Mouse (Mus musculus) thymus, adult 2 months (tissue): Measurements from ENCODE around the gene Irf2.

Source experiments
- CTCF ChIP-seq: fragments of 200-500 bp; IDR thresholded peaks from 2 replicates; pipeline ENCODE4 v1.5.1; 2012; ENCODE audit warnings: mild to moderate bottlenecking, control low read depth, low read length, moderate library complexity, borderline replicate concordance; ENCODE audit not compliant: control insufficient read depth, poor library complexity, insufficient read depth; ENCODE audit errors: extremely low read depth
- POLR2A ChIP-seq: fragments of 200-500 bp; IDR thresholded peaks from 2 replicates; pipeline ENCODE4 v1.6.1; 2012; ENCODE audit warnings: mild to moderate bottlenecking, low read length, control low read depth, moderate library complexity; ENCODE audit not compliant: control insufficient read depth, poor library complexity, insufficient read depth; ENCODE audit errors: extremely low read depth

DNA sequence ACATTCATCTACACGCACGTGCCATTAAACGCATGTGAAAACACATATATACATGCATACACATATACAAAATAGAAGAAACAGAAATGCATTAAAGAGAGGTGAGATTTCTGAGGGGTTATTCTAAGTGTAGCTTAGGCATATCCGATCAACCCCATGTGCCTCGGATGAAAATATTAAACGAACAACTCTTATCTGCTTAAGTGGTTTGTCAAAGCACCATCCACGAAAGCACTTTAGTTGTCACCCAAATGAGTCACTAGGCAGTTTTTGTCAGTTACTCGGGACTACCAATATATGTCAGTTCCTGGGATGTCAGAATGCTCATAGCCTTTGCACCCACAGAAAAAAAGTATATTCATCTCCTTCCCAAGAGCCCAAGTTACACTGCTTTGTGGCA, 21.2 kb upstream of the Irf2 start:
- TF ChIP-seq CTCF = no peak
- no peak for TF ChIP-seq POLR2A
